Mouse (Mus musculus): ENCODE data around the gene Gm44805. TPM values are rescaled to one million over a fixed set of nuclear protein-coding genes. Genes with fewer than 3 reads are reported as not detected.
A peak's percentile ranks its signal among the peaks of the same experiment; 100 is the strongest.

Gene Gm44805
- not detected for total RNA-seq (2021)
- long read RNA-seq, experiment 1: 0 reads
- long read RNA-seq, experiment 2: 0 reads

- no peak for DNase-seq (ENCODE audit: low spot score in 2 of 2)
- intact Hi-C loops (cut with DNase I): no loop called here
Measured at GRCm38 (mm10) chr7:19681202-19681694, at the start of gene Gm44805, which contains the start of gene Apoc4. Gm44805 (minus strand) TSS chr7:19681423. Apoc4 (minus strand) TSS chr7:19681479.

- intact Hi-C loops (cut with DNase I): no loop called here
- DNase-seq (ENCODE audit: low spot score in 2 of 2): no peak
Measured at GRCm38 (mm10) chr7:19726541-19726940, 45.3 kb upstream of the Gm44805 start.

GRCm38 (mm10) chr7:19724167-19724566 is 42.9 kb upstream of the Gm44805 start:
- DNase-seq (ENCODE audit: low spot score in 2 of 2): no peak
- intact Hi-C loops (cut with DNase I): no loop called here

GRCm38 (mm10) chr7:19722754-19723195 is 41.6 kb upstream of the Gm44805 start:
- intact Hi-C loops (cut with DNase I): no loop called here

GRCm38 (mm10) chr7:19719200-19719599 is 38.0 kb upstream of the Gm44805 start:
- intact Hi-C loops (cut with DNase I): no loop called here

More at GRCm38 (mm10) chr7:19722754-19723195, 41.6 kb upstream of the Gm44805 start:
- no peak for DNase-seq (ENCODE audit: low spot score in 2 of 2)

GRCm38 (mm10) chr7:19718297-19718952 is 37.2 kb upstream of the Gm44805 start:
- DNase-seq (ENCODE audit: low spot score in 2 of 2): no peak
- intact Hi-C loops (cut with DNase I): no loop called here

More at GRCm38 (mm10) chr7:19719200-19719599, 38.0 kb upstream of the Gm44805 start:
- DNase-seq (ENCODE audit: low spot score in 2 of 2): no peak

GRCm38 (mm10) chr7:19717346-19717745 is 36.1 kb upstream of the Gm44805 start:
- DNase-seq (ENCODE audit: low spot score in 2 of 2): no peak
- intact Hi-C loops (cut with DNase I): no loop called here

GRCm38 (mm10) chr7:19716822-19717221 is 35.6 kb upstream of the Gm44805 start:
- intact Hi-C loops (cut with DNase I): no loop called here
- no peak for DNase-seq (ENCODE audit: low spot score in 2 of 2)

GRCm38 (mm10) chr7:19716055-19716682 is 34.9 kb upstream of the Gm44805 start:
- intact Hi-C loops (cut with DNase I): no loop called here
- no peak for DNase-seq (ENCODE audit: low spot score in 2 of 2)

- intact Hi-C loops (cut with DNase I): no loop called here
- DNase-seq (ENCODE audit: low spot score in 2 of 2): peak; percentile 99 to 100
Measured at GRCm38 (mm10) chr7:19715239-19716054, 34.2 kb upstream of the Gm44805 start, which contains the start of gene Tomm40. Tomm40 (minus strand) TSS chr7:19715438.

GRCm38 (mm10) chr7:19714836-19715235 is 33.6 kb upstream of the Gm44805 start:
- DNase-seq (ENCODE audit: low spot score in 2 of 2): no peak
- intact Hi-C loops (cut with DNase I): no loop called here

- intact Hi-C loops (cut with DNase I): no loop called here
Measured at GRCm38 (mm10) chr7:19713598-19713997, 32.4 kb upstream of the Gm44805 start.

GRCm38 (mm10) chr7:19713196-19713595 is 32.0 kb upstream of the Gm44805 start:
- DNase-seq (ENCODE audit: low spot score in 2 of 2): no peak
- intact Hi-C loops (cut with DNase I): no loop called here

More at GRCm38 (mm10) chr7:19713598-19713997, 32.4 kb upstream of the Gm44805 start:
- no peak for DNase-seq (ENCODE audit: low spot score in 2 of 2)

GRCm38 (mm10) chr7:19712414-19712813 is 31.2 kb upstream of the Gm44805 start:
- intact Hi-C loops (cut with DNase I): no loop called here
- DNase-seq (ENCODE audit: low spot score in 2 of 2): peak in 1 of 2 experiments; percentile 60

- intact Hi-C loops (cut with DNase I): no loop called here
- no peak for DNase-seq (ENCODE audit: low spot score in 2 of 2)
Measured at GRCm38 (mm10) chr7:19710650-19711049, 29.4 kb upstream of the Gm44805 start.

- intact Hi-C loops (cut with DNase I): no loop called here
- no peak for DNase-seq (ENCODE audit: low spot score in 2 of 2)
Measured at GRCm38 (mm10) chr7:19705271-19705670, 24.0 kb upstream of the Gm44805 start.

GRCm38 (mm10) chr7:19704475-19704874 is 23.3 kb upstream of the Gm44805 start:
- DNase-seq (ENCODE audit: low spot score in 2 of 2): no peak
- intact Hi-C loops (cut with DNase I): no loop called here

GRCm38 (mm10) chr7:19702859-19703555 is 21.8 kb upstream of the Gm44805 start:
- intact Hi-C loops (cut with DNase I): no loop called here
- no peak for DNase-seq (ENCODE audit: low spot score in 2 of 2)
